Mouse (Mus musculus) neural tube, embryonic 11.5 days (tissue): ENCODE data around the gene Ctnna3. TPM values are rescaled to one million over a fixed set of nuclear protein-coding genes. Genes with fewer than 3 reads are reported as not detected.
"Not testable (repeated sequence)": the region's sequence is repeated elsewhere in the genome, so short reads cannot be mapped to it uniquely, and the experiment has no call there.

Experiments used
- ATAC-seq: fragments of 200-750 bp; cut with Nextera tagmentation; 2 replicates; pipeline ENCODE4 v1.8.0; 2017; ENCODE audit warnings: moderate number of reproducible peaks, mild to moderate bottlenecking, moderate TSS enrichment, moderate library complexity; ENCODE audit not compliant: insufficient read depth, low FRiP score, low TSS enrichment
- DNase-seq: peaks from one replicate; pipeline ENCODE4 v3.0.0-alpha.2; 2015; ENCODE audit warnings: low spot score
- H3K27ac ChIP-seq: fragments of 300-500 bp; sonication (generic); 2 replicates; pipeline ENCODE4 v1.5.1; 2014; ENCODE audit warnings: low read depth, mild to moderate bottlenecking, low read length
- H3K27me3 ChIP-seq: fragments of 300-500 bp; sonication (generic); 2 replicates; pipeline ENCODE4 v1.6.1; 2014; ENCODE audit warnings: mild to moderate bottlenecking, low read length, mixed read lengths; ENCODE audit not compliant: control insufficient read depth, insufficient read depth
- H3K36me3 ChIP-seq: fragments of 300-500 bp; sonication (generic); 2 replicates; pipeline ENCODE4 v1.6.1; 2014; ENCODE audit warnings: mild to moderate bottlenecking, low read length, moderate library complexity, mixed read lengths; ENCODE audit not compliant: control insufficient read depth, insufficient read depth
- H3K4me1 ChIP-seq: fragments of 300-500 bp; sonication (generic); 2 replicates; pipeline ENCODE4 v1.6.1; 2014; ENCODE audit warnings: low read length, mixed read lengths; ENCODE audit not compliant: control insufficient read depth, insufficient read depth
- H3K4me2 ChIP-seq: fragments of 300-500 bp; sonication (generic); 2 replicates; pipeline ENCODE4 v1.6.1; 2014; ENCODE audit warnings: low read depth, mild to moderate bottlenecking, moderate library complexity
- H3K4me3 ChIP-seq: fragments of 300-500 bp; sonication (generic); 2 replicates; pipeline ENCODE4 v1.5.1; 2014; ENCODE audit warnings: low read depth, low read length
- H3K9ac ChIP-seq: fragments of 300-500 bp; sonication (generic); 2 replicates; pipeline ENCODE4 v1.6.1; 2014; ENCODE audit warnings: mild to moderate bottlenecking, low read length
- H3K9me3 ChIP-seq: fragments of 300-500 bp; sonication (generic); 2 replicates; pipeline ENCODE4 v1.6.1; 2016; ENCODE audit warnings: low read length; ENCODE audit not compliant: control insufficient read depth
- WGBS: fragments of 180-500 bp; shearing (Covaris S2); extraction: QIAGEN DNeasy Blood & Tissue Kit; methylation state at CpG from one replicate; pipeline ENCODE4 v1.1.7; 2014; 5-methylcytosine and 5-hydroxymethylcytosine counted together
- polyA plus RNA-seq: library from polyadenylated mRNA; unstranded; fragments of >200 nt; fragmentation: Nextera tagmentation; extraction: Ambion mirVana; gene quantifications from 2 replicates; pipeline ENCODE4 v1.2.1, GENCODE M21; 2014

Ctnna3 gene
- polyA plus RNA-seq, 1 experiment from 2014 or later = 0.33 TPM

DNA sequence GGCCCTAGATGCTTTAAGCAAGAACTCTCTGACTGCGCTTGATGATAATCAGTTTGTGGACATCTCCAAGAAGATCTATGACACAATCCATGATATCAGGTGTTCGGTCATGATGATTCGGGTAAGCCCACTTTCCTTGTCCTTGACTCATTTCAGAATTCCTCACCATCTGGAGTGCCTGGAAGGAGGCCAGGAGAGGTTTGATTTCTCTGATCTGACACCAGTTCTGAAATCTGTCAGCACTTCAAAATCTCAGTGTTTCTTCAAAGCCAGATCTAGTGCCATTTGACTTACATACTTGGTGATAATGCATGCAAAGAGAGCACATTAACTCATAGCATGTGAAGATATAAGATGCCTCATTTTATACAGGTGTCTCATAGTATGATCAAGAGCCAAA, 1245.9 kb downstream of the Ctnna3 start:
- no peaks in the 10 kb centered on the region for H3K4me1 ChIP-seq
- no peak overlapping the region for H3K9ac ChIP-seq
- no peak overlapping the region for H3K4me3 ChIP-seq
- DNase-seq (no peak), ATAC-seq (no peak)
- no peak overlapping the region for H3K27ac ChIP-seq
- 96% methylated on average over 3 of the region's 3 CpGs for WGBS
- H3K36me3 ChIP-seq = no peaks in the 10 kb centered on the region
- H3K4me2 ChIP-seq = no peak overlapping the region
- no peaks in the 10 kb centered on the region for H3K9me3 ChIP-seq
- H3K27me3 ChIP-seq = no peaks in the 10 kb centered on the region

- DNase-seq (no peak), ATAC-seq (no peak)
- no peaks in the 10 kb centered on the region for H3K9me3 ChIP-seq
- H3K9ac ChIP-seq = no peak overlapping the region
- H3K36me3 ChIP-seq = no peaks in the 10 kb centered on the region
- no peak overlapping the region for H3K27ac ChIP-seq
- no peak overlapping the region for H3K4me2 ChIP-seq
- WGBS = 88% methylated on average over 2 of the region's 2 CpGs
- no peaks in the 10 kb centered on the region for H3K4me1 ChIP-seq
- no peaks in the 10 kb centered on the region for H3K27me3 ChIP-seq
- no peak overlapping the region for H3K4me3 ChIP-seq
Measured at GRCm38 (mm10) chr10:64710017-64710416, 1280.1 kb downstream of the Ctnna3 start.

- no peak for ATAC-seq
- Histone ChIP-seq H3K9ac (no peak overlapping the region), H3K9me3 (no peaks in the 10 kb centered on the region), H3K36me3 (no peaks in the 10 kb centered on the region), H3K4me1 (no peaks in the 10 kb centered on the region), H3K4me2 (no peak overlapping the region), H3K27me3 (no peaks in the 10 kb centered on the region), H3K4me3 (no peak overlapping the region), H3K27ac (no peak overlapping the region)
- no peak for DNase-seq
- WGBS = 72% methylated on average over 9 of the region's 9 CpGs
Measured at GRCm38 (mm10) chr10:64718036-64718435, 1288.1 kb downstream of the Ctnna3 start.

DNA sequence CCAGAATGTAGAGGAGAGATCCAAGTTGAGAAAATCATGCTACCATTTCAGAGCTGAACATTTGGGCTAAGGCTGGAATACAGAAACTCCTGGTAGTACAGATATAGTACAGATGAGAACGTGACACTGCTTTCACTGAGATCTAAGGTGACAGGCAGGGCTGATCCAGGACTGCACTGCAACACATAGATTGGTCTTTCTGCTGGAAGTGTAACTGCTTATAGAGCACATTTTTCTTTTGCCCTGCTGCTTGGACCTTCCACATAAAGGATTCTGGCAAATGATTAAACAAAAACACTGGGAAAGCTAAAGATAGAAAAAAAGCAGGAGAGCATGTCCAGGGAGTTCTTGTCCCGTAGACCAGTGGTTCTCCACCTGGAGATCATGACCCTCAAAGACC, 1305.8 kb downstream of the Ctnna3 start:
- Histone ChIP-seq H3K27me3 (no peaks in the 10 kb centered on the region), H3K36me3 (no peaks in the 10 kb centered on the region), H3K9me3 (no peaks in the 10 kb centered on the region), H3K4me1 (no peaks in the 10 kb centered on the region), H3K4me3 (no peak overlapping the region), H3K27ac (no peak overlapping the region), H3K9ac (no peak overlapping the region), H3K4me2 (no peak overlapping the region)
- ATAC-seq (no peak), DNase-seq (no peak)
- WGBS = 86% methylated on average over 2 of the region's 2 CpGs

DNA sequence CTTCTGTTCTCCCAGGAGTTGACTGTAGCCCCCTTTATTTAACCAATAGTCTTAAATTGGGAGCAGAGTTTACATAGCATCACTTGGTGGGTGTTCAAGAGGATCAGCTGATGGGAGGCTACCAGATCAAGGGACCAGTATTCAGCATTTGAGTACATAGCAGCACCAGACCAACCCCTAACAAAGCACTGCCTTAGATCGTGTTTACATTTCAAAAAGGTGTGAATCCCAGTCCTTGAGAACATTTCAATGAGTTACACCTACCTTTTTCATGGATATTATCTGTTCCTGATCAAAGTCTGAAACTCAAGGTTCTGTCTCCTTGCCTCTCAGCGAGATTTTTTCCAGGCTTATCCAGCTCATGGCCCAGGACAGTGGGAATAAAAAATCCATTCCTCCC, 1306.7 kb downstream of the Ctnna3 start:
- WGBS = 35% methylated on average over 2 of the region's 2 CpGs
- Histone ChIP-seq H3K4me1 (no peaks in the 10 kb centered on the region), H3K9me3 (no peaks in the 10 kb centered on the region), H3K9ac (no peak overlapping the region), H3K36me3 (no peaks in the 10 kb centered on the region), H3K4me3 (no peak overlapping the region), H3K4me2 (no peak overlapping the region), H3K27me3 (no peaks in the 10 kb centered on the region), H3K27ac (no peak overlapping the region)
- DNase-seq (no peak), ATAC-seq (no peak)

DNA sequence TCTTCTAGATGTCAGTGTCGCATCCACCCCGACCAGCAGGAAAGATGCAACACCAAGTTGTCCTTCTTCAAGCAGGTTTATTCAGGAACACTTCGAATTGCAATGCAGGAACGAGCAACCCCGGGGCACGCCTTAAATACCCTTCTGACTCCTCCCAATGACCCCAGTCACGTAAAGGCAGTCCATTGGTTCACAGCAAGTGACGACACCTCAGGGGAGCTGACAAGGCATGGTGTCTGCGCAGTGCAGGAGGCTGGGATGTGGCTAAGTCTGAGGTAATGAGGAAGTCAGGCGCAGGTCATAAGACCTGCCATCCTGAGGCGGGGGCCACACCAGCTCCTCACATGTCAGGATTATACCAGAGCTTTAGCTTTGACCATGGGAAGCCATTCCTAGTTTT, 1311.8 kb downstream of the Ctnna3 start:
- not testable (repeated sequence) for H3K27me3 ChIP-seq, H3K27ac ChIP-seq, DNase-seq, H3K4me2 ChIP-seq, H3K36me3 ChIP-seq, H3K9me3 ChIP-seq, H3K4me3 ChIP-seq, ATAC-seq, H3K9ac ChIP-seq, H3K4me1 ChIP-seq
- WGBS = 87% methylated on average over 11 of the region's 11 CpGs

DNA sequence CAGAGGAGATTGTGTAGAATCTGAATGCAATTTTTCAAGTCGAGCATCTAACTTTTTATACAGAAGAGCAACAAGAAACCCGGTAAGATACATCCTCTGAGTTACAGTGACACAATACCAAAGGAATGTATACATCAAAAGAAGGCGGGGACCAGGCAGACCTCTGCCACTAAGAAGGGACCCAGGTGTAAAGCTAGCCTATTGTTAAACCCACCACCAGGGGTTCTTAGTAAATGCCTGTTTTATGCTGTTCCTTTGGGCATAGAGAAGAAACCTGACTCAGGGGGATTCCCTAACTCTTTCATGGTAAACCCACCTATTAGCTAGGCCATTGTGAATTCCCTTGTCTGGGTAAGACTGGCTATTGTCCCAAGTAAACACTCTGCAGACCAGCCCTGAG, 1314.2 kb downstream of the Ctnna3 start:
- H3K4me1 ChIP-seq, H3K27ac ChIP-seq, H3K27me3 ChIP-seq, H3K9me3 ChIP-seq, H3K9ac ChIP-seq, H3K4me3 ChIP-seq, DNase-seq, H3K4me2 ChIP-seq, ATAC-seq, H3K36me3 ChIP-seq: not testable (repeated sequence)
- WGBS = 41% methylated on average over 3 of the region's 3 CpGs

DNA sequence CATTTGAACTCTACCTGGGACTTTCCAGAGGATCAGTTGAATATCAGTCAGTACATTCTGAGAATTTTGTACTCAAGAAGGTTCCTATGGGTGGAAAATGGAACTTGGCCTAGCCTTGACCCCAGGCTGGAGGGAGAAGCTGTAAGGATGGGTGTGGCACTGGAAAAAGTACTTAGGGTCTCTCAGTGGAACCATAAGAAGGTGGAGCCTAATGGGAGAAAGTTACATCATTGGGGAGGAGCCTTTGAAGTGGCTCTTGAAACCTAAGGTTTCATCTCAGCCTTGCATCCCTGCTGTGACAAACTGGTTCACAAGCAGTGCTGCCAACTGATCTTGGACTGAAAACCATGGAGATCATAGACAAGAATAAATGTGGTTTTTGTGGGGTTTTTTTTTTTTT, 1318.8 kb downstream of the Ctnna3 start:
- H3K4me2 ChIP-seq = no peak overlapping the region
- H3K9me3 ChIP-seq = no peaks in the 10 kb centered on the region
- DNase-seq = no peak
- H3K4me3 ChIP-seq = no peak overlapping the region
- ATAC-seq = no peak
- H3K36me3 ChIP-seq = no peaks in the 10 kb centered on the region
- H3K9ac ChIP-seq = no peak overlapping the region
- H3K4me1 ChIP-seq = no peaks in the 10 kb centered on the region
- no peak overlapping the region for H3K27ac ChIP-seq
- no peaks in the 10 kb centered on the region for H3K27me3 ChIP-seq

DNA sequence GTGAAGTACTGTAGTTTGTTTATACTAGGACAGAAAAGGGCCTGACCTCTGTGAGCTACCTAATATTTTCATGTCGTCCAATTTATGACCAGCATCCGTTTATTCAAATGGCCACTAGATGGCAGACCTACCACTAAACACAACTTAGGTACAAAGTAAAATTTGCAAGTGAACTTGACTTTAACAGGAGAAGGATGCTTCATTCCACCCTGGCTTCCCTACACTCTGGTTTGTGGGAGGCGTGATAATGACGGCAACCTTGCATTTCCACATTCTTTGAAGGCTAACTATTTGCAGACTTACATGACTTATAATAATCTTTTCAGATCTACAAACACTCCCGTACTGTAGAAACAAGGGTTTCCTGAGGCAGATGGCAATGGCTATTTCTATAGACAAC, 1320.9 kb downstream of the Ctnna3 start:
- Histone ChIP-seq H3K27me3 (no peaks in the 10 kb centered on the region), H3K4me3 (no peak overlapping the region), H3K36me3 (no peaks in the 10 kb centered on the region), H3K4me1 (no peaks in the 10 kb centered on the region), H3K27ac (no peak overlapping the region), H3K9me3 (no peaks in the 10 kb centered on the region), H3K9ac (no peak overlapping the region), H3K4me2 (no peak overlapping the region)
- no peak for ATAC-seq
- 47% methylated on average over 5 of the region's 5 CpGs for WGBS
- DNase-seq = peak; percentile 46
